Mouse (Mus musculus) E14TG2a.4 (cell line): Measurements from ENCODE around the gene Acot6.

Source experiments
- CTCF ChIP-seq: conservative IDR thresholded peaks from 2 replicates; pipeline ENCODE4 v1.5.1; 2014; ENCODE audit warnings: low read length
- NANOG ChIP-seq: IDR thresholded peaks from 2 replicates; pipeline ENCODE4 v1.6.1; 2014; ENCODE audit warnings: borderline replicate concordance, low read length, mixed read lengths

DNA sequence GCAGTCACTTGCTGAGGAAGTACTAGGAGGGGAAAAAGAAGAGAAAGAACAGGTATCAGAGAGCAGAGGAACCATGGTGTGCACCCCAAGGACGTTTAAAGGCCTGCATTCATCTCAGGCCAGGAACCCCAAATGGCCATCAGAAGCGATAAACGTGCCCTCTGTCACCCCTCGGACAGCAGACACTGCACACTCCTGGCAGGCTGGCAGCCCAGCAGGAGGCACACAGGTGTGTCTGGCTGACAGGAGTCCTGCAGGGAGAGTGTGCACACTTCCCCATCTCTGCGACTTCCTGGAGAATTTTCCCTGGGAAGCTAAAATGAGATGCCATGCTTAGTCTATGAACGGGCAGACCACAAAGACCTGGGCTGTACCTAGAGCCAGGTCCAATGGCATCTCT lies 53.0 kb downstream of the Acot6 start:
- no peak for TF ChIP-seq CTCF
- no peak for TF ChIP-seq NANOG
